Mouse (Mus musculus): Measurements from ENCODE around the gene Bpnt1. TPM values are rescaled to one million over a fixed set of nuclear protein-coding genes. Genes with fewer than 3 reads are reported as not detected.

Gene Bpnt1
- polyA plus RNA-seq, 1 experiment from 2014 or later: 24.1 TPM

GRCm38 (mm10) chr1:185363526-185364182 is 31.7 kb downstream of the Bpnt1 start:
- peaks cover 23% of the 10 kb centered on the region for H3K36me3 ChIP-seq (ENCODE audit: control insufficient read depth, insufficient read depth, low read length)
- H3K4me2 ChIP-seq (ENCODE audit: low read length): peak overlapping the region; percentile 88
- peak overlapping the region; percentile 92 for H3K9ac ChIP-seq (ENCODE audit: low read length)
- no peaks in the 10 kb centered on the region for H3K9me3 ChIP-seq (ENCODE audit: control insufficient read depth, low read length)
- H3K27me3 ChIP-seq (ENCODE audit: control insufficient read depth, insufficient read depth, low read length): no peaks in the 10 kb centered on the region
- WGBS: 2% methylated on average over 22 of the region's 22 CpGs
- 0 out of 2 replicates have a peak, but pooled peaks have one; percentile 2 for ATAC-seq (ENCODE audit: insufficient number of reproducible peaks, insufficient read depth, low FRiP score, low read depth)
- H3K4me1 ChIP-seq (ENCODE audit: control insufficient read depth in 2 of 2, insufficient read depth in 2 of 2, low read length in 2 of 2): peaks cover 4 to 18% of the 10 kb centered on the region in 2 experiments
- peak overlapping the region; percentile 90 to 95 for H3K27ac ChIP-seq (replicated peaks in 1 of 2; ENCODE audit: control insufficient read depth in 1 of 2, insufficient read depth in 1 of 2, low read depth in 2 of 2, low read length in 2 of 2)
- peak overlapping the region; percentile 97 to 99 for H3K4me3 ChIP-seq (ENCODE audit: control insufficient read depth in 1 of 2, insufficient read depth in 1 of 2, low read depth in 1 of 2, low read length in 2 of 2)

- H3K27me3 ChIP-seq (ENCODE audit: control insufficient read depth, insufficient read depth, low read length): no peaks in the 10 kb centered on the region
- no peak for ATAC-seq (ENCODE audit: insufficient number of reproducible peaks, insufficient read depth, low FRiP score, low read depth)
- whole genome bisulfite sequencing: 6% methylated on average over 5 of the region's 6 CpGs
- H3K36me3 ChIP-seq (ENCODE audit: control insufficient read depth, insufficient read depth, low read length): peaks cover 26% of the 10 kb centered on the region
- peak overlapping the region; percentile 90 to 95 for H3K27ac ChIP-seq (replicated peaks in 1 of 2; ENCODE audit: control insufficient read depth in 1 of 2, insufficient read depth in 1 of 2, low read depth in 2 of 2, low read length in 2 of 2)
- H3K4me1 ChIP-seq (ENCODE audit: control insufficient read depth in 2 of 2, insufficient read depth in 2 of 2, low read length in 2 of 2): peaks cover 4 to 18% of the 10 kb centered on the region in 2 experiments
- peak overlapping the region; percentile 97 to 99 for H3K4me3 ChIP-seq (ENCODE audit: control insufficient read depth in 1 of 2, insufficient read depth in 1 of 2, low read depth in 1 of 2, low read length in 2 of 2)
- H3K9me3 ChIP-seq (ENCODE audit: control insufficient read depth, low read length): no peaks in the 10 kb centered on the region
- peak overlapping the region; percentile 88 for H3K4me2 ChIP-seq (ENCODE audit: low read length)
- peak overlapping the region; percentile 92 for H3K9ac ChIP-seq (ENCODE audit: low read length)
These were observed 32.2 kb downstream of the Bpnt1 start for GRCm38 (mm10) chr1:185364183-185364540.

- Histone ChIP-seq H3K9ac (ENCODE audit: low read length) (no peak overlapping the region), H3K27me3 (ENCODE audit: control insufficient read depth, insufficient read depth, low read length) (no peaks in the 10 kb centered on the region), H3K4me3 (ENCODE audit: control insufficient read depth in 1 of 2, insufficient read depth in 1 of 2, low read depth in 1 of 2, low read length in 2 of 2) (no peak overlapping the region), H3K4me2 (ENCODE audit: low read length) (no peak overlapping the region), H3K9me3 (ENCODE audit: control insufficient read depth, low read length) (no peaks in the 10 kb centered on the region), H3K27ac (replicated peaks in 1 of 2; ENCODE audit: control insufficient read depth in 1 of 2, insufficient read depth in 1 of 2, low read depth in 2 of 2, low read length in 2 of 2) (no peak overlapping the region), H3K36me3 (ENCODE audit: control insufficient read depth, insufficient read depth, low read length) (peaks cover 51% of the 10 kb centered on the region), H3K4me1 (ENCODE audit: control insufficient read depth in 2 of 2, insufficient read depth in 2 of 2, low read length in 2 of 2) (peaks cover 4 to 18% of the 10 kb centered on the region in 2 experiments)
- ATAC-seq (ENCODE audit: insufficient number of reproducible peaks, insufficient read depth, low FRiP score, low read depth): no peak
- WGBS: 81% methylated on average over 6 of the region's 6 CpGs
These were observed 35.4 kb downstream of the Bpnt1 start for GRCm38 (mm10) chr1:185367383-185367782.

- no peak for ATAC-seq (ENCODE audit: insufficient number of reproducible peaks, insufficient read depth, low FRiP score, low read depth)
- H3K27ac ChIP-seq (replicated peaks in 1 of 2; ENCODE audit: control insufficient read depth in 1 of 2, insufficient read depth in 1 of 2, low read depth in 2 of 2, low read length in 2 of 2): no peak overlapping the region
- no peaks in the 10 kb centered on the region for H3K27me3 ChIP-seq (ENCODE audit: control insufficient read depth, insufficient read depth, low read length)
- H3K9ac ChIP-seq (ENCODE audit: low read length): no peak overlapping the region
- no peak overlapping the region for H3K4me3 ChIP-seq (ENCODE audit: control insufficient read depth in 1 of 2, insufficient read depth in 1 of 2, low read depth in 1 of 2, low read length in 2 of 2)
- H3K4me2 ChIP-seq (ENCODE audit: low read length): no peak overlapping the region
- no peaks in the 10 kb centered on the region for H3K9me3 ChIP-seq (ENCODE audit: control insufficient read depth, low read length)
- H3K36me3 ChIP-seq (ENCODE audit: control insufficient read depth, insufficient read depth, low read length): peaks cover 76% of the 10 kb centered on the region
- 89% methylated on average over 6 of the region's 6 CpGs for WGBS
- peaks cover 4 to 7% of the 10 kb centered on the region in 2 experiments for H3K4me1 ChIP-seq (ENCODE audit: control insufficient read depth in 2 of 2, insufficient read depth in 2 of 2, low read length in 2 of 2)
These were observed 38.0 kb downstream of the Bpnt1 start for GRCm38 (mm10) chr1:185369979-185370378.

- Histone ChIP-seq H3K27me3 (ENCODE audit: control insufficient read depth, insufficient read depth, low read length) (no peaks in the 10 kb centered on the region), H3K4me3 (ENCODE audit: control insufficient read depth in 1 of 2, insufficient read depth in 1 of 2, low read depth in 1 of 2, low read length in 2 of 2) (no peak overlapping the region), H3K4me2 (ENCODE audit: low read length) (no peak overlapping the region), H3K9me3 (ENCODE audit: control insufficient read depth, low read length) (no peaks in the 10 kb centered on the region), H3K4me1 (ENCODE audit: control insufficient read depth in 2 of 2, insufficient read depth in 2 of 2, low read length in 2 of 2) (no peaks in the 10 kb centered on the region), H3K9ac (ENCODE audit: low read length) (no peak overlapping the region), H3K27ac (replicated peaks in 1 of 2; ENCODE audit: control insufficient read depth in 1 of 2, insufficient read depth in 1 of 2, low read depth in 2 of 2, low read length in 2 of 2) (no peak overlapping the region), H3K36me3 (ENCODE audit: control insufficient read depth, insufficient read depth, low read length) (peaks cover 99% of the 10 kb centered on the region)
- ATAC-seq (ENCODE audit: insufficient number of reproducible peaks, insufficient read depth, low FRiP score, low read depth): no peak
These were observed 44.4 kb downstream of the Bpnt1 start for GRCm38 (mm10) chr1:185376390-185376789.

GRCm38 (mm10) chr1:185377429-185377828 is 45.5 kb downstream of the Bpnt1 start:
- no peak overlapping the region for H3K27ac ChIP-seq (replicated peaks in 1 of 2; ENCODE audit: control insufficient read depth in 1 of 2, insufficient read depth in 1 of 2, low read depth in 2 of 2, low read length in 2 of 2)
- no peak overlapping the region for H3K4me2 ChIP-seq (ENCODE audit: low read length)
- WGBS: 89% methylated on average over 2 of the region's 2 CpGs
- no peaks in the 10 kb centered on the region for H3K27me3 ChIP-seq (ENCODE audit: control insufficient read depth, insufficient read depth, low read length)
- no peak overlapping the region for H3K9ac ChIP-seq (ENCODE audit: low read length)
- no peak overlapping the region for H3K4me3 ChIP-seq (ENCODE audit: control insufficient read depth in 1 of 2, insufficient read depth in 1 of 2, low read depth in 1 of 2, low read length in 2 of 2)
- no peaks in the 10 kb centered on the region for H3K4me1 ChIP-seq (ENCODE audit: control insufficient read depth in 2 of 2, insufficient read depth in 2 of 2, low read length in 2 of 2)
- no peak for ATAC-seq (ENCODE audit: insufficient number of reproducible peaks, insufficient read depth, low FRiP score, low read depth)
- H3K9me3 ChIP-seq (ENCODE audit: control insufficient read depth, low read length): no peaks in the 10 kb centered on the region
- peaks cover 99% of the 10 kb centered on the region for H3K36me3 ChIP-seq (ENCODE audit: control insufficient read depth, insufficient read depth, low read length)

GRCm38 (mm10) chr1:185401615-185402014 is 69.7 kb downstream of the Bpnt1 start:
- H3K27ac ChIP-seq (replicated peaks in 1 of 2; ENCODE audit: control insufficient read depth in 1 of 2, insufficient read depth in 1 of 2, low read depth in 2 of 2, low read length in 2 of 2): no peak overlapping the region
- H3K4me2 ChIP-seq (ENCODE audit: low read length): no peak overlapping the region
- 90% methylated on average over 5 of the region's 5 CpGs for WGBS
- H3K27me3 ChIP-seq (ENCODE audit: control insufficient read depth, insufficient read depth, low read length): no peaks in the 10 kb centered on the region
- H3K36me3 ChIP-seq (ENCODE audit: control insufficient read depth, insufficient read depth, low read length): peaks cover 83% of the 10 kb centered on the region
- ATAC-seq (ENCODE audit: insufficient number of reproducible peaks, insufficient read depth, low FRiP score, low read depth): no peak
- H3K4me1 ChIP-seq (ENCODE audit: control insufficient read depth in 2 of 2, insufficient read depth in 2 of 2, low read length in 2 of 2): peaks cover 4 to 5% of the 10 kb centered on the region in 2 experiments; a peak in 2 of 4 replicates
- no peak overlapping the region for H3K4me3 ChIP-seq (ENCODE audit: control insufficient read depth in 1 of 2, insufficient read depth in 1 of 2, low read depth in 1 of 2, low read length in 2 of 2)
- H3K9me3 ChIP-seq (ENCODE audit: control insufficient read depth, low read length): no peaks in the 10 kb centered on the region
- no peak overlapping the region for H3K9ac ChIP-seq (ENCODE audit: low read length)

- ATAC-seq (ENCODE audit: insufficient number of reproducible peaks, insufficient read depth, low FRiP score, low read depth): no peak
- 23% methylated on average over 2 of the region's 2 CpGs for WGBS
These were observed 72.1 kb downstream of the Bpnt1 start for GRCm38 (mm10) chr1:185404021-185404420.

More at GRCm38 (mm10) chr1:185404021-185404420, 72.1 kb downstream of the Bpnt1 start:
- Histone ChIP-seq H3K36me3 (ENCODE audit: control insufficient read depth, insufficient read depth, low read length) (peaks cover 86% of the 10 kb centered on the region), H3K27ac (replicated peaks in 1 of 2; ENCODE audit: control insufficient read depth in 1 of 2, insufficient read depth in 1 of 2, low read depth in 2 of 2, low read length in 2 of 2) (no peak overlapping the region), H3K9me3 (ENCODE audit: control insufficient read depth, low read length) (no peaks in the 10 kb centered on the region), H3K27me3 (ENCODE audit: control insufficient read depth, insufficient read depth, low read length) (no peaks in the 10 kb centered on the region), H3K4me2 (ENCODE audit: low read length) (no peak overlapping the region), H3K4me3 (ENCODE audit: control insufficient read depth in 1 of 2, insufficient read depth in 1 of 2, low read depth in 1 of 2, low read length in 2 of 2) (no peak overlapping the region), H3K9ac (ENCODE audit: low read length) (no peak overlapping the region), H3K4me1 (ENCODE audit: control insufficient read depth in 2 of 2, insufficient read depth in 2 of 2, low read length in 2 of 2) (peaks cover 4 to 5% of the 10 kb centered on the region in 2 experiments; a peak in 2 of 4 replicates)
